Mouse (Mus musculus) embryonic fibroblast, embryonic 13.5 days (primary cell): ENCODE data around the gene Zfp987.
"Not testable (repeated sequence)": the region's sequence is repeated elsewhere in the genome, so short reads cannot be mapped to it uniquely, and the experiment has no call there.

Source experiments
- CTCF ChIP-seq: IDR thresholded peaks from 2 replicates; pipeline ENCODE4 v1.5.1; 2011; ENCODE audit warnings: mild to moderate bottlenecking, control low read depth, low read length, moderate library complexity, borderline replicate concordance; ENCODE audit not compliant: insufficient read depth
- POLR2A ChIP-seq: IDR thresholded peaks from 2 replicates; pipeline ENCODE4 v1.6.1; 2011; ENCODE audit warnings: low read depth, mild to moderate bottlenecking, control low read depth, low read length, moderate library complexity

GRCm38 (mm10) chr4:146168730-146169215 lies 71.7 kb downstream of the Zfp987 start:
- TF ChIP-seq CTCF, POLR2A: not testable (repeated sequence)
